Mouse (Mus musculus) ES-E14 (cell line): ENCODE measurements at regions not wholly inside any gene's neighbourhood (a gene's known extent, or its start where the extent isn't known, plus 50 kb on each side); places are given as distances from the start of the nearest gene placed in this dataset.

Experiments used
- DNase-seq: peaks from one replicate; pipeline ENCODE4 v3.0.0-alpha.2; 2013; ENCODE audit warnings: low read depth, low spot score
- H3K27ac ChIP-seq: 2 replicates; pipeline ENCODE4 v1.5.1; 2012; ENCODE audit warnings: low read depth, mild to moderate bottlenecking, low read length, moderate library complexity, mixed read lengths; ENCODE audit not compliant: poor library complexity, insufficient read depth, severe bottlenecking
- H3K36me3 ChIP-seq: 2 replicates; pipeline ENCODE4 v1.6.1; 2012; ENCODE audit warnings: mild to moderate bottlenecking, low read length, moderate library complexity, mixed read lengths; ENCODE audit not compliant: control insufficient read depth, poor library complexity, insufficient read depth, severe bottlenecking
- H3K4me1 ChIP-seq, 2 experiments: fragments of 150-350 bp in 1 of 2; sonication (generic) in 1 of 2; 2 replicates each; pipeline ENCODE4 v1.6.1; 2012; ENCODE audit warnings: low read length in 2 of 2, mild to moderate bottlenecking in 1 of 2, mixed read lengths in 1 of 2; ENCODE audit not compliant: control insufficient read depth in 2 of 2, insufficient read depth in 2 of 2, poor library complexity in 1 of 2
- H3K4me3 ChIP-seq, 2 experiments: fragments of 150-350 bp in 1 of 2; sonication (generic) in 1 of 2; 2 replicates each; pipeline ENCODE4 v1.5.1; 2012; ENCODE audit warnings: low read length in 2 of 2, low read depth in 1 of 2, mild to moderate bottlenecking in 1 of 2, mixed read lengths in 1 of 2; ENCODE audit not compliant: insufficient read depth in 1 of 2, poor library complexity in 1 of 2, severe bottlenecking in 1 of 2
- H3K9ac ChIP-seq: 2 replicates; pipeline ENCODE4 v1.6.1; 2012; ENCODE audit warnings: low read depth, mild to moderate bottlenecking, low read length, mixed read lengths; ENCODE audit not compliant: poor library complexity, insufficient read depth, severe bottlenecking
- H3K9me3 ChIP-seq: fragments of 150-350 bp; sonication (generic); 2 replicates; pipeline ENCODE4 v1.6.1; 2012; ENCODE audit warnings: low read depth, mild to moderate bottlenecking, low read length; ENCODE audit not compliant: control insufficient read depth, insufficient read depth
- CHD2 ChIP-seq: IDR thresholded peaks from 2 replicates; pipeline ENCODE4 v1.6.1; 2014; ENCODE audit warnings: mild to moderate bottlenecking, low read depth, low read length, inconsistent platforms
- HCFC1 ChIP-seq: IDR thresholded peaks from 2 replicates; pipeline ENCODE4 v1.6.1; 2012; ENCODE audit warnings: low read length, inconsistent platforms, borderline replicate concordance; ENCODE audit not compliant: insufficient read depth
- MAFK ChIP-seq: IDR thresholded peaks from 2 replicates; pipeline ENCODE4 v1.6.1; 2014; ENCODE audit warnings: mild to moderate bottlenecking, low read depth, low read length, inconsistent platforms; ENCODE audit not compliant: insufficient read depth
- ZC3H11A ChIP-seq: IDR thresholded peaks from 2 replicates; pipeline ENCODE4 v1.6.1; 2012; ENCODE audit warnings: low read depth, mild to moderate bottlenecking, inconsistent platforms, low read length, borderline replicate concordance
- ZNF384 ChIP-seq: IDR thresholded peaks from 2 replicates; pipeline ENCODE4 v1.6.1; 2012; ENCODE audit warnings: low read depth, low read length, inconsistent platforms
- in situ Hi-C, 2 experiments: fragments of 600-800 bp; cut with MboI; formaldehyde crosslinking; loops; one replicate each; pipeline ENCODE4 v1.15.1; 2025; ENCODE audit warnings: low sequenced_read_pairs in 2 of 2, inconsistent platforms in 1 of 2; ENCODE audit not compliant: unreplicated experiment in 2 of 2

DNA sequence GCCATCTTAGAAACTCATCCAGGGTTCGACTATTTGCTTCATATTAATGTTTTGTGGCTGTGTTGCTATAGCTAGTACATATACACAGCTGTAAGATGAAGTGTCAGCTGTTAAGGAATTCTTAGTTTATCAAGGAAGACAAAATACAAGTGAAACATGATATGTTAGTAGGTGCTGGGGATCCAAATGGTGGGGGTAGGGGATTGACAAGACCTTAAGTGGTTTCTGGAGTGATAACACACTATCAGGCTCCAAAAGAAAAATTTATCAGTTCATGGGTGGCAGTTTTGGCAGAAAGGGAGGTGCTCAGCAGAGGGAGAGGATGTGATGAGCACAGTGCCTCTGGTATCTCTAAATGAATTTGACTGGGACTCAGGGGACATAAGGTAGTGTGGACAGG is 138.7 kb downstream of the Fam76b start:
- Histone ChIP-seq H3K27ac (no peak overlapping the region), H3K4me1 (no peaks in the 10 kb centered on the region), H3K9me3 (no peaks in the 10 kb centered on the region), H3K4me3 (no peak overlapping the region), H3K9ac (no peak overlapping the region), H3K36me3 (no peaks in the 10 kb centered on the region)
- TF ChIP-seq HCFC1: no peak
- no peak for TF ChIP-seq ZNF384
- no peak for TF ChIP-seq MAFK
- no peak for TF ChIP-seq CHD2
- no peak for TF ChIP-seq ZC3H11A
- no peak for DNase-seq
- in situ Hi-C loops: no loop called here

DNA sequence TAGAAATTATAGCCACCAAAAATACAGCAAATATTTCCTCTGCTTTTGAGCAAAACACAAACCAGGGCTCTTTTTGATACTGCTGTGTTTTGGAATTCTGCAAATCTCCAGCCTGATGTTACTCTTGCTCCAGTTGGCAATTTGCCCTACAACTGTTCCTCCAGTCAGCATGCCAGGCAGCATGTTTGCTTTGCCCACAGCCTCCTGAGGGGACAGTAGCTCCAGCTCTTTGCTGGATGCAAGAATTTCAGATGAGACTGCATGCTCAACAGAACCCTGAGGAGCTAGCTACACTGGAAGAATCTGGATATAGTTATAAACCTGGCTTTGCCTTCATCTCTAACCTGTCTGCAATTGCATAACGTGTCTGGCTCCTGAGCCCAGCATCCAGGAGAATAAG is 141.7 kb downstream of the Fam76b start:
- no peaks in the 10 kb centered on the region for H3K4me1 ChIP-seq
- no peak for DNase-seq
- no peak overlapping the region for H3K4me3 ChIP-seq
- no peak for TF ChIP-seq ZNF384
- no peak for TF ChIP-seq HCFC1
- no peak for TF ChIP-seq ZC3H11A
- TF ChIP-seq CHD2: no peak
- no peak for TF ChIP-seq MAFK
- H3K9me3 ChIP-seq: no peaks in the 10 kb centered on the region
- in situ Hi-C loops: no loop called here
- no peak overlapping the region for H3K27ac ChIP-seq
- H3K9ac ChIP-seq: no peak overlapping the region
- H3K36me3 ChIP-seq: no peaks in the 10 kb centered on the region

DNA sequence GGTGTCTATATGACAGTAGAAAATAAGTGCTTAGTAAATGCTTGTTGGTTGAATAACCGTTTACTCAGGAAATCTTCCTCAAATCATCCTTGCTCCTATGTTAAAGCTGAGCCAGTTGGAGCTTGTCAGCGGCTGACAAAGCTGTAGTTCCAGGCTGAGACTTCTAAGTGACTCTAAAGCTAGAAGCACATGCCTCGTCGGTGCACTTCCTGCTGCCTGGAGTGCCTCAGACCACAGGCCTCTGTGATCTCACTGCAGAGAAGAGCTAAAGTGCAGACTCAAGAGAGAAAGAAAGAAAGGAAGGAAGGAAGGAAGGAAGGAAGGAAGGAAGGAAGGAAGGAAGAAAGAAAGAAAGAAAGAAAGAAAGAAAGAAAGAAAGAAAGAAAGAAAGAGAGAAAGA is 146.1 kb downstream of the Fam76b start:
- DNase-seq: no peak
- TF ChIP-seq ZC3H11A: no peak
- TF ChIP-seq ZNF384: no peak
- TF ChIP-seq CHD2: no peak
- no peak for TF ChIP-seq HCFC1
- TF ChIP-seq MAFK: no peak
- H3K36me3 ChIP-seq: no peaks in the 10 kb centered on the region
- in situ Hi-C loops: no loop called here
- no peaks in the 10 kb centered on the region for H3K9me3 ChIP-seq
- no peak overlapping the region for H3K27ac ChIP-seq
- H3K4me3 ChIP-seq: no peak overlapping the region
- no peak overlapping the region for H3K9ac ChIP-seq
- H3K4me1 ChIP-seq: no peaks in the 10 kb centered on the region

DNA sequence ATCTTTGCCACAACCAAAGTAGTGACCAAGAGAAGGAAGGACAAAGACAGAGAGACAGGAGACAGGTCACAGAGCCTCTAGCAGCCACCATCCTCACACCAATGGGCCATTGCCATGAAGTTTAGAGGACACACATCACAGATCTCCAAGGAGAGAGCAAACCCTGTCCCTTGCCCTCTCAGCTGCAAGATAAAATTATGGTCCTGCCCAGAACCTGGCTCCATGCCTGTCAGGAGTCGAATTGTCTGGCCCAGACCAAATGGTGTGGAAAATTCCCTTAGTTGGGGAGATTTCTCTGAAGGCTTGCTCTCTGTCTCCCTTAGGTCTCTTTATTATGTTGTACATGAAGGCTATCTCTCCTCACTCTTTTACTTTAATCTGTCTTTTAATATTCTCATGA is 147.4 kb downstream of the Fam76b start:
- H3K9me3 ChIP-seq: no peaks in the 10 kb centered on the region
- H3K36me3 ChIP-seq: no peaks in the 10 kb centered on the region
- no peak for TF ChIP-seq ZNF384
- no peak for TF ChIP-seq ZC3H11A
- TF ChIP-seq MAFK: no peak
- TF ChIP-seq CHD2: no peak
- no peak for TF ChIP-seq HCFC1
- H3K4me1 ChIP-seq: no peaks in the 10 kb centered on the region
- no peak overlapping the region for H3K4me3 ChIP-seq
- no peak overlapping the region for H3K27ac ChIP-seq
- in situ Hi-C loops: no loop called here
- no peak for DNase-seq
- no peak overlapping the region for H3K9ac ChIP-seq

DNA sequence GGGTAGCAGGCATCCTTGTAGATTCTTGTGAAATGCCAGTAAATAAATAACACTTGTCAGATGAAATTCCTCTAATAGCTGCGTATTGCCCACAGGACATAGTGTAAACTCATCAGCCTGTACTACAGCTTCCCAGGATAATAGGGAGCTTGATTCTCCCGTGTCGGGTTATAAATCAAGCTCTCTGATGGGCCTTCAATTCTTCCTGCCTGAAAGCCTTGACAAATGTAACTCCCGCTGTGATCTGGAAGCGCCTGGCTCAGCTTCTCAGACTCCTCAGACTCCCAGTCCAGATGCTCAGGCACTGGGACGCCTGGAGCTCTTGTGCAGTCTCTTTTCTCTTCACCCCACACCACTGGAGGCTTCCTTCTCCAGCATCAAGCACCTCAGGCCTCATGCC is 151.3 kb downstream of the Fam76b start:
- no peak overlapping the region for H3K27ac ChIP-seq
- no peak for DNase-seq
- H3K9me3 ChIP-seq: no peaks in the 10 kb centered on the region
- H3K9ac ChIP-seq: no peak overlapping the region
- H3K4me3 ChIP-seq: no peak overlapping the region
- TF ChIP-seq ZC3H11A (no peak), CHD2 (no peak), MAFK (no peak), HCFC1 (no peak), ZNF384 (no peak)
- H3K4me1 ChIP-seq: no peaks in the 10 kb centered on the region
- no peaks in the 10 kb centered on the region for H3K36me3 ChIP-seq
- in situ Hi-C loops: no loop called here
